Mouse (Mus musculus) layer of hippocampus, postnatal 14 days (tissue): ENCODE data around the gene Ott. TPM values are rescaled to one million over a fixed set of nuclear protein-coding genes. Genes with fewer than 3 reads are reported as not detected.
"Not testable (repeated sequence)": the region's sequence is repeated elsewhere in the genome, so short reads cannot be mapped to it uniquely, and the experiment has no call there.

Source experiments
- DNase-seq, 2 experiments: peaks; one replicate each; pipeline ENCODE4 v3.0.0; 2021 to 2022; ENCODE audit warnings: low spot score in 2 of 2, mixed read lengths in 1 of 2
- long read RNA-seq, 2 experiments: library from polyadenylated mRNA; stranded (forward); transcript quantifications; one replicate each; pipeline ENCODE4 v2.0.0; 2021
- total RNA-seq, 2 experiments: library from RNA; stranded (reverse); gene quantifications; 2 replicates each; pipeline ENCODE4 v1.2.3; 2021

Gene Ott
- not detected for total RNA-seq
- long read RNA-seq, experiment 1, result 0 reads
- long read RNA-seq, experiment 2, result 0 reads

DNA sequence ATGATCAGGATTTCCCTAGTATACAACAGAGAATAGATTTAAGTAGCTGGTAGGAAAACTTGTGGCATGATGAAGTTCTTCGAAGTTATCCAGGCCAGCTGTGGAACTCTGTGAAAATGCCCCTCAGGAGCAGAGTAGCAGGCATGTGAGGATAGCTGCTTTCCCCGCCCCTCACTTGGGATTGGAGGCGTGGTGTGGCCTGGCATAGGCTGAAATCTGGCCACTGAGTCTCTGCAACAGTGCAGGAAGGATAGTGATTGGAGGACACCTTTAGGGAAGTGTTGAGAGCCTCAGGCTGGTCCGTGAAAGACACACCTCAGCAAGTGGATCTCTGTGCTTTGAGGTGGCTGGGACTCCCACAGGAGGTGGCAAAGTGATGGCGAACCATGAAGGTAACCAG, at the start of gene Ott:
TSS of gene Ott (plus strand) at position 301 of the 400 bp plus-strand sequence.
- DNase-seq, result not testable (repeated sequence)

Other genes with a start within 250 kb of the Ott start
- not detected for gene Luzp4, start 216.6 kb upstream of the Ott start, total RNA-seq
- not detected for gene Gm15093, start 198.1 kb downstream of the Ott start, total RNA-seq